Mouse (Mus musculus) forelimb bud, embryonic 11.5 days (tissue): ENCODE data around the gene Ppm1g.
A peak's percentile ranks its signal among the peaks of the same experiment; 100 is the strongest.
"Not testable (repeated sequence)": the region's sequence is repeated elsewhere in the genome, so short reads cannot be mapped to it uniquely, and the experiment has no call there.

Experiments used
- DNase-seq: peaks from one replicate; pipeline ENCODE4 v3.0.0-alpha.2; 2012; ENCODE audit warnings: low read depth, low spot score

The Ppm1g gene

DNA sequence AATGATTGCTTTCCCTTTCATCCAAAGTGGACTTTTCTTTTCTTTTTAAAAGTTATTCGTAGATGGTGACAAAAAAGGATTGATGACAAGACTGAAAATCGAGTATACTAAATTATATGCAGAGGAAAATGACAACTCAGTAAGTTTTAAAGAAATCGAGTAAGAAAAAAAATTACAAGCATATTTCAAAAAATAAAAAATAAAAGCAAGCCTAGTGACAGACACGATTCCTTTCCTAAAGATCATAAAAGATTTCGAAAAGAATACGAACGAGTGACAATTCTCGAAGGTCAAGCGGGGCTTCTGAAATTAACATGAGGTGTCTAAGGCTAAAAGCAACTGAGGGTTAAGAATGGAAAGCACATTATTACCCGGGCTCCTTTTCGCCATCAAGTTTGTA is 1.0 kb downstream of the Ppm1g start:
- DNase-seq: no peak

DNA sequence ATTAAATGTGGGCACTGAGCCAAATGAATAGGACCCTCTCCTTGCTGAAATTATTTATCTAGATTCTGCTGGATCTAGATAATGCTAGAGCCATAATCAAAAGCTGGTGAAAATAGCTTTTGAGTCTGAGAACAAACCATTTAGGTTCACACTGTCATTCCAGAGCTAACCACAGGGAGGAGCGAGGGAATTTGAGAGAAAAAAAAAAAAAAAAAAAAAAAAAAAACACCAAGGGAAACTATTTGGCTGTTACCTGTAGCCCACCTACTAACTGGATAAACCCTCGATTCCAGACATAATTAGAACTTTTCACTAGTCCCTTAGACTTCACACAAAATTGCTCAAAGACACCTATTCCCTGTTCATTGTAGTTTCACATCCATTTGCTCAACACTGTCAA is 1.4 kb downstream of the Ppm1g start:
- DNase-seq: peak; percentile 43

DNA sequence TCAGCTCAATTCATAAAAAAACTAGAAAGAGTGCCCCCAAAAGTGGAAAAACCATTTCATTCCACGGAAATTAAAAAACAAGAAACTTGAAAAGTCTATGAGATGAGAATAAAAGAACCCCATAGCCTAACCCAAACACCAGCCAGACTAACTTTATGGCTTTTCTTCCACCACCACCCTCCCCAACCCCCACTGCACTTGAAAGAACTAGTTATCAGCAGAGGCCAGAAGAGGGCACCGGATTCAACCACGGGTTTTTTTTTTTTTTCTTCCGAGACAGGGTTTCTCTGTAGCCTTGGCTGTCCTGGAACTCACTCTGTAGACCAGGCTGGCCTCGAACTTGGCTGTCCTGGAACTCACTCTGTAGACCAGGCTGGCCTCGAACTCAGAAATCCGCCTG is 2.2 kb downstream of the Ppm1g start:
- DNase-seq: no peak

DNA sequence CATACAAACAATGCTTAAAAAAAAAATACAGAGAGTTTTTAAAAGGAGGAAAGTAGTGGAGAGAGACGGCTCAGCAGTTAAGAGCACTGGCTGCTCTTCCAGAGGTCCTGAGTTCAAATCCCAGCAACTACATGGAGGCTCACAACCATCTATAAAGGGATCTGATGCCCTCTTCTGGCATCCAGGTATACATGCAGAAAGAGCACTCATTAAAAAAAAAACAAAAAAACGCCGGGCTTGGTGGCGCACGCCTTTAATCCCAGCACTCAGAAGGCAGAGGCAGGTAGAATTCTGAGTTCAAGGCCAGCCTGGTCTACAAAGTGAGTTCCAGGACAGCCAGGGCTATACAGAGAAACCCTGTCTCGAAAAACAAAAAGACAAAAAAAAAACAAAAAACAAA is 3.9 kb downstream of the Ppm1g start:
- not testable (repeated sequence) for DNase-seq

DNA sequence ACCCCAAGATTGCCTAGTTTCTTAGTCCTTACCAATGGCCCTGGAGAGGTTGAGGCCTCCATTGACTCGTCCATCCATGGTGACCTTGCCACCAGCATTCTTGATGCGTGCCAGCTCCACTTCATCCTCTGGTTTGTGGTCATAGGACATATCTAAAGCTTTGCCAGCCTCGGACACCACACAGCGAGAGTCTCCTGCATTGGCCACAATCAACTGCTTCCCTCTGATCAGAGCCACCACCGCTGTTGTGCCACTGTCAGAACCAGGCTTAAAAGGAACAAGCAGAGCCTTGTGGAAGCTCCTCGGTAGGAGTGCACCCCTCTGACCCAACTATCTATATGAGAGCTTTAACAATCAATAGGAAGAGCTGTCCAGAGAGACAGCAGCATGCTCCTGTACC is 16.1 kb downstream of the Ppm1g start:
- DNase-seq: no peak

DNA sequence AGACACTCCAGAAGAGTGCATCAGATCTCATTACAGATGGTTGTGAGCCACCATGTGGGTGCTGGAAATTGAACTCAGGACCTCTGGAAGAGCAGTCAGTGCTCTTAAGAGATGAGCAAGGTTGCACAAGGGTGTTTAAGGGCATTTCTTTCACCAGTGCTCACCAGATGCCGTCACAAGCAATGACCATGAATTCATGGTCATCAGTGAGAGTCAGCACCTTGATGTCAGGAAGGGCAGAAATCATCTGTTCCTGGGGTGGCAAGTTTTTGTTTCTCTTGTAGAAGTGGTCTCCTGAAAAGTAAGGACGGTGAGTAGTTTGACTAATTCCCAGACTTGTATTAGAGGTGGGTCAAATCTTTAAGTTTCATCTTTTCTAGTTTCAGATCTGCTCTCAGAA is 16.6 kb downstream of the Ppm1g start:
- no peak for DNase-seq

DNA sequence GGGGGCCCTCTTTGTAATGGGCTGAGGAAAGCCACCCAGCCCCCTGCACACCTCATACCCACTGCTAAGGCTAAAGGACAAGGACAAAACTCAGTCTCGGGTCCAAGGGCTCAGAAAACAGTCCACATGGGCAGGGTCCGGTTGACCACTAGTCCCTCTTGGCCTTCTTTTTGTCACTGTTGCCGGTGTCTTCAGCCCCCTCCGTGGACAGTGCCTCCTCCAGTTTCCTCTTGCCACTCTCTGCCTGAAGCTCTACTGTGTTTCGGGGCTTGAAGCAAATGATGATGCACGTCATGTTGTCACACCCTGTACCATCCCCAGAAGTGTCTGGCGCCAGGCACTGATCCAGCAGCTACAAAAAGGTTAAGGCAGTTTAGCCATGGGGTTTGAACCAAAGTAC is 17.6 kb downstream of the Ppm1g start:
- DNase-seq: no peak

DNA sequence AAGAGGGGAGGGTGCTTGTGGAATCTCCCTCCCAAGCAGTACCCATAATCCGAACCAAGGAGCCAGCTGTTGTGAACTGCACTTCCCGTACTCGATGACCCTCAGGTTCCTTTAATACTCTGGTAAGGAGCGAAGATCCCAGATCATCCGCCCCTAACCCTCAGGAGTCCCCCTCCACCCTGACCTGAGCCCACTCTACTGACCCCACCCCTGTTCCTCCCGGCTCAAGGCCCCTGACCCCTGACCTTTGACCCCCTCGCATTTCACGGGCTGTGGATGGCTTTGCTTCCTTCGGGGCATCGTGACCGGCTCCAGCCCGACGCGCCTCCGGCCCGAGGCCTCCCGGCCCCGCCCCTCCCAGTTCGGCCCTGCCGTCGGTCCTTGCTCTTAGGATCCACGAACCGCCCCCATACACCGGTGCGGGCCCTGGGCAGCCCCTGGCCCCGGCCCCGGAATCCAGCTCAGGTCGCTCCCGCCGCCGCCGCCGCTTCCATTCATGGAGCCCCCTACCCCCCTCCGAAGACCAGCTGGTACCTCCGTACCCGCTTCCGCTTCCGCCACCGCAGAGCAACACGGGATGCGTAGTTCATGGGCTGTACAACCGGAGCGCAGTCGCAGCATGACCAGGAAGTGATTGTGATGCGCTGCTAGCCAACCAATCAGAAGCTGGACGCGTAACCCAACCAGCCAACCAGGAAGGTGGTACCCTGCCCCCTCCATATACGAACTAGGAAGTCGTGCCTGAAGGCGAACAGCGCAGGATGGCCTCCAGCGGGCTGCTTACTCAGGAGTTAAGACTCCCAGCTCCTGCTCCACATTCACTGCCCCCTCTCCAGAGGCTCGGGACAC is 18.5 kb downstream of the Ppm1g start, which contains the start of gene Zfp513:
Gene Zfp513, minus strand, starts transcription at position 562 of the 849 bp plus-strand sequence.
- peak; percentile 99 for DNase-seq

DNA sequence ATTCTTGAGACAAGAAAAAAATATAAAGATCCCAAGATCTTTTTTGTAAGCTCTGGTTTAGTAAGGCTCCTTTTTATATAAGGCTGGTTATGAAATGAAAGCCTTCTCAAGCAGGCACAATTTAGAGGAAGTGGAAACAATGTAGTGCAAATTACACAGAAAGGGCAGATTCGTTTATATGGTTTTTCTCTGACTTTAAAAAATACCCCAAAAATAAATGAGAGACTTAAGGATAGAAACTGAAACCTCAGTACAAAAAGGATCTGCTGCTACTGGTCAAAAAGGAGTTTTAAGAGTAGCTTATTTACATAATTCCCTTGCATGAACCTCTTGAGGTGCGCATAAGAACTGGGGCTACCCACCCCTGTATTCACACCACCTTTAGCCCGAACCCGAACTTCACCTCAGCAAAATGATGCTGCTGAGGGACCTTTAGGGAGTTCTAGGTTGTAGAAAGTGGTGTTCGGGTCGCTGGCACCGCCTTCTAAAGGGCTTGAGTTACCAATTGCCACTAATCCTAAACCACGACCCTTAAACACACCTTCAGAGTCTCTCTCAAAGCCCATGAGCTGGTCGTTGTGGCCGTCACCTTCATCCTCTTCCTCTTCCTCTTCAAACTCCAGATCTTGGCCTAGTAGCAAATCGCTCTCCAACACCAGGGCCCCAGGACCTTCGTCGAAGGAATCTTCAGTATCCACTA is 19.3 kb downstream of the Ppm1g start:
- DNase-seq: peak; percentile 12

DNA sequence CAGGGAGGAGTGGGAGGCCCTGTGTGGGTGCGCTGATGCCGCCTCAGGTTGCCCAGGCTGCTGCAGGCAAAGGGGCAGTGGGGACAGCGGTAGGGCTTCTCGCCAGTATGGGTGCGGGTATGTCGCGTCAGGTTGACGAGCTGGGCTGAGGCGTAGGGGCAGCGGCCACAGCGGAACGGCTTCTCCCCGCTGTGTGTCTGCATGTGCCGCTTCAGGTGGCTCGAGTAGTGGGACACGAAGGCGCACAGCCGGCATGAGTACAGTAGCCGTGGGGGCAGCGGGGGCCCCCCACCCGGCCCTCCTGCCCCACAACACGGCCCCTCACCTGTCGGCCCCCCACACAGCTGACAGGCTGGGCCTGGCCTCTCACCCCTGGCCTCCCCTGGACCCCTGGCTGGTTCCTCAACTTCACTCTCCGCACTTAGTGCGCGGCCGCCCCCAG is 20.1 kb downstream of the Ppm1g start:
- DNase-seq: no peak

DNA sequence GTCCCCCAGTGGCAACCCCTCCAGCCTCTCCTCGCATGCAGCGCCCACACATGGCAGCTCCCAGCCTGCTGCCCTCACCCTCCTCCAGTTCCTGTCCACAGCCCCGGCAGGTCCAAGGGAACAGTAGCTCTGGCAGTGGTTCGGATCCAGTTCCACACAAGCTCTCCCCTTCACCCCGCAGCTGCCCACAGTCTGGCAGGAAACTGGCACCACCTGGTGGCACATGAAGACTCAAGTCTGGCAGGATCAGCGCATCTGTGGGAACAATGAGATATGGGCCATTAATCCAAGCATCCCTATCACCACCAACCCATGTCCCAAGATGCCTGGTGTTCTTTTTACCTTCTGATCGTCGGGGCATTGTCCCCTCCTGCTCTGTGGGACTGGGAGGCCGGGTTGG is 20.6 kb downstream of the Ppm1g start:
- DNase-seq: no peak

DNA sequence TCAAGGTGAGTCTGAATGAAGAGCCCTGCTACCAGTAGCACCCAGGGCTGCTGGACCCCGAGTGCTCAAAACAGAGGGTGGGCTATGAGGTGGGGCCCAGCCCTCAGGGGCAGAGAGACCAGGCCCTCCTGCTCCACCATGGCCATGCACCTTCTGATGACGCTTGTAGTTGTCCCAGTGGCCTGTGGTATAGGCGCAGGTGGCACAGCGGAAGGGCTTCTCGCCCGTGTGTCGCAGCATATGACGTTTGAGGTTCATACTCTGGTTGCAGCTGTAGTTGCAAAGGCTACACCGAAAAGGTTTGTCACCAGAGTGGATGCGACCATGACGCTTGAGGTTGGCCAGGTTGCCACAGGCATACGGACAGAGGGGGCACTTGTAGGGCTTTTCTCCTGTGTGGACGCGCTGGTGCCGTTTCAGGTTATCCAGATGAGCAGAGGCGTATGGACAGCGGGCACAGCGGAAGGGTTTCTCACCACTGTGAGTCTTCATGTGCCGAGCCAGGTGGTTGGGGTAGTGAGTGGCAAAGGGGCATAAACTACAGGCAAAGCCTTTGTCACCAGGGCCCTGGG is 21.1 kb downstream of the Ppm1g start:
- no peak for DNase-seq

DNA sequence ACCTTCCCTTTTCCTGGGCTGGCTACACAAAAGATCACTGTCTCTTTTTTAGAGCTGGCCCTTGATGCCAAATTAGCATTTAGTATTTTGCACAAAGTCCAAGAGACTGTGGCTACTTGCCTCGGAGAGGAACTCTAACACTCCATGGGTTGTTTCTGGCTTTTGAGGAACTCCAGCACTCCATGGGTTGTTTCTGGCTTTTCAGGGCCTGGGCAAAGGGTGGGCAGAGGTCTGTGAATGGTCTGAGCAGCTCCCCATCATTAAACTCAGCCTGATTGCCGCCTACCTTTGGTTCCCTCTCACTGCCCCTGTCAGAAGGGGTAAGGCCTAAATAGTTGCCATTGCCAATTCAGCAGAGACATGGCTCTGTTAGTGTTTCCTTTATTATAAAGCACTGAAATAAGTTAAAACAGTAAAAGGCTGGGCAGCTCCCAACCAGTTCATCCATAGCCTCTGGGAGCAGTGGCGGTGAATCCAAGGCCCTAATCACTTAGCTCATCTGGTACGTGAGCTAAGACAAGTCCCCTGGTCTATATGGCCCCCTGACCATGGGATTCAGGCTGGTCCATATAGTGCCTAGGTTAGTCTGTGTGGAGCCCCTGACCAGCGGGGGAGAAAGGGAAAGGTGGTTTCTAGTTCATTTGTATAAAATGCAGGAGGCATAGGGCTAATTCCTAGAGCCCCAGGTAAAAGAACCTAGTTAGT is 21.7 kb downstream of the Ppm1g start:
- no peak for DNase-seq

DNA sequence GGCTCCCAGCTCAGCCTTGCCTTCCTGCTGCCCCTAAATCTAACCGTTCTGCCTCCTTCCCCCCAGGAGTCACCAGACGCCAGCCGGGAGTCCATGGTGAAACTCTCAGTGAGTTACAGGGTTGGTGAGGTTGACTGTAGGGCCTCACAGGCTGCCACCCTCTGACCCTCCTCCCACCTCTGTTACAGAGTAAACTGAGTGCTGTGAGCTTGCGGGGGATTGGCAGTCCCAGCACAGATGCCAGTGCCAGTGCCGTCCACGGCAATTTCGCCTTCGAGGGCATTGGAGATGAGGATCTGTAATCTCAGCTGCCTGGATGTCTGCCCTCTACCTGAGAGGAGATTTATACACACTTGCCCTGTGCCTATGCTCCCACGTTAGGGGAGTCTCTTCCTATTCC is 22.3 kb downstream of the Ppm1g start:
- DNase-seq: no peak

DNA sequence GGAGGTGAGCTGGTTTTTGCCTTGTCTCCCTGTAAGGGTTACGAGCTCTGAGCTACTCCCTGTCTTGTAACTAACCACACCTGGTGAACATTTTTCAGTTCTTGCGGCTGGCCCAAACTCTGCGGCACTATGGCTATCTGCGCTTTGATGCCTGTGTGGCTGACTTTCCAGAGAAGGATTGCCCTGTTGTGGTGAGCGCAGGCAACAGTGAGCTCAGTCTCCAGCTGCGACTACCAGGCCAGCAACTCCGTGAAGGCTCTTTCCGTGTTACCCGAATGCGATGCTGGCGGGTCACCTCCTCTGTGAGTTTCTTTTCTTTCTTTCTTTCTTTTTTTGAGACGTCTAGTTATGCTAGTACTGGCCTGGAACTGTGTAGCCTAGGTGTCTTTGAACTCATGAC is 23.4 kb downstream of the Ppm1g start:
- no peak for DNase-seq

DNA sequence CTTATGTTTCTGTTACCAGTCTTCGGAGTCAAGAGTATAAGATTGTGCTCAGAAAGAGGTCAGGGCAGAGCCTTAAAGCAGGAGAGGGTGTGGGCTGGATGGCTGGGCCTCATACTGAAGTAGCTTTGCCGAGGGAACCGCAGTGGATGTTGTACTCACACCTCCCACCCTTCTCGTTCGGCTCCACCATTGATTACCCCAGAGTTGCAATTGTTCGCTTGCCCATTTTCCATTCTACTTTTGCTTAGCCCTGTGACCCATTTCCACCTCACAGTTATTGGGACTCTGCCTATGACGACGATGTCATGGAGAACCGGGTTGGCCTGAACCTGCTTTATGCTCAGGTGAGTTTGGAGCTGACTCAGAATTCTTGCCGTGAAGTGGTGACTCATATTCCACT is 24.3 kb downstream of the Ppm1g start:
- DNase-seq: no peak

DNA sequence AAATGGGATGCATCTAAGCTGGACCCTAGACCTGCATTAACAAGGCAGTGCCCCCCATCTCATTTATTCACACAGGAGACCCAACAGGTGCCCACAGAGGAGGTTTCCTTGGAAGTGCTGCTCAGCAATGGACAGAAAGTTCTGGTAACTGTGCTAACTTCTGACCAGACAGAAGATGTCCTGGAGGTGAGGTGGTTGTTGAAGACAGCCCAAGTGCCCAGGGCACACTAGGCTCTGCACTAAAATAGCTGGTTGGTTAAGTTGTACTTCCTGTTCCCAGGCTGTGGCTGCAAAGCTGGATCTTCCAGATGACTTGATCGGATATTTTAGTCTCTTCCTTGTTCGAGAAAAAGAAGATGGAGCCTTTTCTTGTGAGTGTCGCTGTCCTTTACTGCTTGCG is 24.8 kb downstream of the Ppm1g start:
- no peak for DNase-seq

DNA sequence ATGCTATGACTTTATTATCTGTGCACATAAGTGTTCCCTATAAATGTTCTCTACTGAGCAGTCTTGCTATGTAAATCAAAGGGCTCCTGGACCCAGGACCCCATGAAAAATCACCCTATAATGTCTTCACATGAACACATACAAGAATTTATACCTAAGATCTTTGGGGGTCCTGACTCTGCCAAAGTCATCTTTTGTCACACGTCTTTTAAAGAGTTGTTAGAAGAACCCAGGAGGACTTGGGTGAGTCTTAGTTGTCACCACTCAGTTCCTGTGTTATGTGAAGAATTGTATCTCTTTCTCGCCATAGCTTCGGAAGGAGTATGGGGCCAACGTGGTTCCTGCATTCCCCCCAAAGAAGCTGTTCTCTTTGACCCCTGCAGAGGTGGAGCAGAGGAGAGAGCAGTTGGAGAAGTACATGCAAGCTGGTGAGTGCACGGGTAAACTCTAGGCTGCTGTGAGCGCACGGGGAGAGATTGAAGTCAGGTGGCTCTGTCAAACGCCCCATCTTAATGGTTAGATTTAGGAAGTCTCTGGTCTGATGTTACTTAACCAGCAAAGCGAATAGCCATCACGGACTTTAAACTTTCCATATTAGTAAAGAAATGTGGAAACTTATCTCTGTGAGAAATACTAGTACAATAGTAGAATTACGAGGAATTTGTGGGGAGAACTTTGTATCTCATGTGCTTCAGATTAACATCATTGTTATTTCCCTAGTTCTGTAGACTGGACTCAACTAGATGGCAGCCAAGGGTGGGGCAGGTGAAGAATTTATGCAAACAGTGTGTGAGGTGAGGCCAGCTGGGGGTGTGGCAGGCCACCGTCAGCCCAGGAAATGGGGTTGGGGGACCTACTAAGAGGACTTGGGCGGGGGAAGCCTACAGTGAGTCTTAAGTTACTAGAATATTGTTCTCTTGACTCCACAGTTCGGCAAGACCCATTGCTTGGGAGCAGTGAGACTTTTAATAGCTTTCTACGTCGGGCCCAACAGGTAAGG is 25.7 kb downstream of the Ppm1g start:
- DNase-seq: no peak

DNA sequence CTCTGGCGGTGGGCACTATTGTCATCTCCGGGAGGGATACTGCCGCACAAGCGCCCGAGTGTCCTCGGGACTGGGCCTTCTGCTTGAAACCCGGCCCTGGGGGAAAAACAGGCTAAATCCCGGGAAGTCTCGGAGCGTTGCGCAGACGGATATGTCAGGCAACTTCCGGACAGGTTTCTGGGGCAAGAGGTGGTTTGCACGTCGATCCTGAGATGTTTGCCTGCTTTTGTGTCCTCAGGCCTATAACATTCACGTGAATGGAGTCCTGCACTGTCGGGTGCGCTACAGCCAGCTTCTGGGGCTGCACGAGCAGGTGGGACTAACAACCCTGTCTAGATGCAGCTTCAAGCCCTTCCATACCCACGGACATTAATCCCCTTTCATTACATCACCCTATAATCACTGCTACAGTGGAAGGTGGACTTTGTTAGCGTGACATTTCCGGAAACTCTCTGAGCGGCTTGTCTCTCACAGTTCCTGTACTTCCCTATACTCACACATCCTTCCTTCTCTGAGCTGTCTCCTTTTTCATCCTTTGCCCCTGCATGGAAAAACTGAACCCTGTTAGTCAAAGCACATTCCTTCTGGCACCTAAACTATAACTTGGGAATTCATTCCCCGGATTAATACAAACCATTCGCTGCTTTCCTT is 26.7 kb downstream of the Ppm1g start:
- peak; percentile 12 for DNase-seq

DNA sequence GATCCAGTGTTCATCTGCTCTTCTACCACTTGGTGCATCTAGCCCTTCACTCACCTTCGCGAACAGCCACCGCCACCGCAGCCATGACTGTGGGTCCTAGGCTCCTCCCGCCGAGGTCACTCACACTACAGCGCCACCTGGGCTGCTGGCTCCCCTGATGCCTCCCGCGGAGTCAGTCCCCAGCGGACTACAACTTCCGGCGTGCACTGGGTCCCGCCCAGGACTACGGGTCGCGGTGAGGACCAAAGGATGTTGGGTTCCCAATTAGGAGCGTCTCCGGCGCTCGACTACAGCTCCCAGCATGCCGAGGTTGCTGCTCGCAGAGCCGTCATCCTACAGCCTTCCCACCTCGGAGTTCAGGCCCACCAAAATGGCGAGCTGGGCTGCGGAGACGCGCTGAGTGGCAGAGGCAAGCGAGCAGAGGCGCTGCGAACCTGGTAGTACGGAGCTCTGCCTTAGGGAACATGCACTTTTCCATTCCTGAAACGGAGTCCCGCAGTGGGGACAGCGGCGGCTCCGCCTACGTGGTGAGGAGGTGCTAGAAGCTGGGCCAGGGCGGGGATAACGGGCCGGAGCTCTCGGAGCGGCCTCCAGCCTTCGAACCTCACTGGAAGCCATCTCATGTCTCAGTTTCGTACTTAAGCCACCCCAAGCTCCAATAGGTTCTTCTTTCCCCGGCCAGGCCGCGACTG is 27.4 kb downstream of the Ppm1g start, which contains the start of the genes Snx17 and Eif2b4:
Gene Snx17, plus strand, starts transcription at position 289 of the 692 bp plus-strand sequence.
Gene Eif2b4, minus strand, starts transcription at position 492 of the 692 bp plus-strand sequence.
- DNase-seq: peak; percentile 99
